Mouse (Mus musculus): Measurements from ENCODE around the gene Tspan14.

DNA sequence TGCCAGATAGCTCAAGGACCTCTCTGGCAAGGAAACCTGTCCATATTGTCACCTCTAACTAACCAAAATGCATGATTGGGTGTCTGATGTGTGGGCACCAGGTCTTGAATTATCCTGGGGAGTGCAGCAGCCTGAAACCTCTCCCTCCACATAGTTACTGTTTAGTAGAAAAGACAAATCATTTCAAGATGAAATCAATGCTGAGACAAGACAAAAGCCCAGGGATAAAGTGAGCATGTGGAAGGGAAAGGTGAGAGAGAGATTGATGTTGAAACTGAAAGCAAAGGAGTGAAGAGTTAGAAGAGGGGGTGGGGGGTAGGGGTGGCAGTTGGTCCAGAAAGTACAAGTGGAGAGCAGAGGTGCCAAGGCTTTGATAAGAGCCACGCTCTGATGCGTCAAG, 1.4 kb upstream of the Tspan14 start:
- TF ChIP-seq CTCF (IDR thresholded peaks at IDR 0.05; ENCODE audit: low read depth, low read length): no peak
- TF ChIP-seq POLR2A (IDR thresholded peaks at IDR 0.05; ENCODE audit: extremely low read depth, insufficient read depth, low read length): no peak
